Mouse (Mus musculus) midbrain, embryonic 15.5 days (tissue): ENCODE data around the gene Adarb1. TPM values are rescaled to one million over a fixed set of nuclear protein-coding genes. Genes with fewer than 3 reads are reported as not detected.
"Not testable (repeated sequence)": the region's sequence is repeated elsewhere in the genome, so short reads cannot be mapped to it uniquely, and the experiment has no call there.

Experiments used
- ATAC-seq: fragments of 200-750 bp; cut with Nextera tagmentation; replicated peaks from 2 replicates; pipeline ENCODE4 v1.8.0; 2017; ENCODE audit warnings: moderate TSS enrichment
- H3K27ac ChIP-seq: fragments of 300-500 bp; sonication (generic); 2 replicates; pipeline ENCODE4 v1.5.1; 2015; ENCODE audit warnings: mild to moderate bottlenecking, inconsistent platforms
- H3K27me3 ChIP-seq: fragments of 300-500 bp; sonication (generic); replicated peaks from 2 replicates; pipeline ENCODE4 v1.6.1; 2015; ENCODE audit warnings: inconsistent platforms
- H3K36me3 ChIP-seq: fragments of 300-500 bp; sonication (generic); replicated peaks from 2 replicates; pipeline ENCODE4 v1.6.1; 2015; ENCODE audit warnings: inconsistent platforms
- H3K4me1 ChIP-seq: fragments of 300-500 bp; sonication (generic); 2 replicates; pipeline ENCODE4 v1.6.1; 2015; ENCODE audit warnings: inconsistent platforms
- H3K4me2 ChIP-seq: fragments of 300-500 bp; sonication (generic); 2 replicates; pipeline ENCODE4 v1.6.1; 2015; ENCODE audit warnings: inconsistent platforms, mild to moderate bottlenecking, moderate library complexity
- H3K4me3 ChIP-seq: fragments of 300-500 bp; sonication (generic); 2 replicates; pipeline ENCODE4 v1.5.1; 2015; ENCODE audit warnings: mild to moderate bottlenecking, inconsistent platforms
- H3K9ac ChIP-seq: fragments of 300-500 bp; sonication (generic); 2 replicates; pipeline ENCODE4 v1.6.1; 2015; ENCODE audit warnings: mild to moderate bottlenecking, inconsistent platforms
- H3K9me3 ChIP-seq: fragments of 300-500 bp; sonication (generic); 2 replicates; pipeline ENCODE4 v1.6.1; 2016; ENCODE audit warnings: inconsistent platforms
- WGBS: fragments of 180-500 bp; shearing (Covaris S2); methylation state at CpG from one replicate; pipeline ENCODE4 v1.1.7; 2015; ENCODE audit warnings: mixed read lengths; 5-methylcytosine and 5-hydroxymethylcytosine counted together
- polyA plus RNA-seq: library from polyadenylated mRNA; unstranded; fragments of >200 nt; fragmentation: Nextera tagmentation; extraction: Ambion mirVana; gene quantifications from 2 replicates; pipeline ENCODE4 v1.2.1, GENCODE M21; 2015

Adarb1 gene
- polyA plus RNA-seq, 1 experiment from 2014 or later = 18.2 TPM

- WGBS = 87% methylated on average over 8 of the region's 8 CpGs
- no peak overlapping the region for H3K4me2 ChIP-seq
- peaks cover 11% of the 10 kb centered on the region for H3K4me1 ChIP-seq
- no peak overlapping the region for H3K4me3 ChIP-seq
- 0 out of 2 replicates have a peak, but pooled peaks cover 3% of the 10 kb centered on the region for H3K36me3 ChIP-seq
- H3K27me3 ChIP-seq = no peaks in the 10 kb centered on the region
- H3K9ac ChIP-seq = no peak overlapping the region
- no peak overlapping the region for H3K27ac ChIP-seq
- no peaks in the 10 kb centered on the region for H3K9me3 ChIP-seq
- no peak for ATAC-seq
These were observed 117.7 kb downstream of the Adarb1 start for GRCm38 (mm10) chr10:77300237-77300933.

GRCm38 (mm10) chr10:77299194-77299593 lies 118.9 kb downstream of the Adarb1 start:
- no peak overlapping the region for H3K9ac ChIP-seq
- 87% methylated on average over 2 of the region's 2 CpGs for WGBS
- no peaks in the 10 kb centered on the region for H3K4me1 ChIP-seq
- no peak overlapping the region for H3K4me2 ChIP-seq
- ATAC-seq = no peak
- no peak overlapping the region for H3K4me3 ChIP-seq
- no peaks in the 10 kb centered on the region for H3K9me3 ChIP-seq
- no peaks in the 10 kb centered on the region for H3K27me3 ChIP-seq
- H3K27ac ChIP-seq = no peak overlapping the region
- peaks cover 11% of the 10 kb centered on the region; the same call in 1 of the 2 replicates for H3K36me3 ChIP-seq

GRCm38 (mm10) chr10:77298621-77299020 lies 119.4 kb downstream of the Adarb1 start:
- ATAC-seq = no peak
- Histone ChIP-seq H3K36me3 (peaks cover 11% of the 10 kb centered on the region; the same call in 1 of the 2 replicates), H3K4me3 (no peak overlapping the region), H3K27me3 (no peaks in the 10 kb centered on the region), H3K4me2 (no peak overlapping the region), H3K9ac (no peak overlapping the region), H3K9me3 (no peaks in the 10 kb centered on the region), H3K27ac (no peak overlapping the region), H3K4me1 (no peaks in the 10 kb centered on the region)
- 89% methylated on average over 8 of the region's 8 CpGs for WGBS

GRCm38 (mm10) chr10:77294691-77295090 lies 123.4 kb downstream of the Adarb1 start:
- ATAC-seq = no peak
- no peak overlapping the region for H3K9ac ChIP-seq
- 91% methylated on average over 12 of the region's 12 CpGs for WGBS
- H3K27ac ChIP-seq = no peak overlapping the region
- no peaks in the 10 kb centered on the region for H3K27me3 ChIP-seq
- H3K9me3 ChIP-seq = no peaks in the 10 kb centered on the region
- H3K4me3 ChIP-seq = no peak overlapping the region
- H3K4me2 ChIP-seq = no peak overlapping the region
- H3K4me1 ChIP-seq = no peaks in the 10 kb centered on the region
- peaks cover 11% of the 10 kb centered on the region; the same call in 1 of the 2 replicates for H3K36me3 ChIP-seq

GRCm38 (mm10) chr10:77290624-77291366 lies 127.3 kb downstream of the Adarb1 start:
- no peak overlapping the region for H3K4me3 ChIP-seq
- H3K9me3 ChIP-seq = no peaks in the 10 kb centered on the region
- no peak for ATAC-seq
- peaks cover 11% of the 10 kb centered on the region; the same call in 1 of the 2 replicates for H3K36me3 ChIP-seq
- H3K9ac ChIP-seq = no peak overlapping the region
- no peak overlapping the region for H3K4me2 ChIP-seq
- no peak overlapping the region for H3K27ac ChIP-seq
- no peaks in the 10 kb centered on the region for H3K27me3 ChIP-seq
- WGBS = 77% methylated on average over 17 of the region's 17 CpGs
- H3K4me1 ChIP-seq = no peaks in the 10 kb centered on the region

- H3K27ac ChIP-seq = peak overlapping the region; percentile 50; the same call in 1 of the 2 replicates
- H3K4me2 ChIP-seq = no peak overlapping the region
- no peak for ATAC-seq
- no peak overlapping the region for H3K4me3 ChIP-seq
- H3K4me1 ChIP-seq = no peaks in the 10 kb centered on the region
- H3K27me3 ChIP-seq = no peaks in the 10 kb centered on the region
- H3K9me3 ChIP-seq = no peaks in the 10 kb centered on the region
- peaks cover 3% of the 10 kb centered on the region; the same call in 1 of the 2 replicates for H3K36me3 ChIP-seq
- 91% methylated on average over 8 of the region's 8 CpGs for WGBS
- H3K9ac ChIP-seq = no peak overlapping the region
These were observed 128.5 kb downstream of the Adarb1 start for GRCm38 (mm10) chr10:77289559-77289958.

GRCm38 (mm10) chr10:77288639-77289195 lies 129.4 kb downstream of the Adarb1 start:
- H3K27ac ChIP-seq = peak overlapping the region; percentile 50
- H3K9ac ChIP-seq = no peak overlapping the region
- no peaks in the 10 kb centered on the region for H3K27me3 ChIP-seq
- 64% methylated on average over 5 of the region's 5 CpGs for WGBS
- H3K4me2 ChIP-seq = no peak overlapping the region
- no peaks in the 10 kb centered on the region for H3K4me1 ChIP-seq
- H3K9me3 ChIP-seq = no peaks in the 10 kb centered on the region
- ATAC-seq = no peak
- no peak overlapping the region for H3K4me3 ChIP-seq
- H3K36me3 ChIP-seq = no peaks in the 10 kb centered on the region

GRCm38 (mm10) chr10:77287626-77288025 lies 130.4 kb downstream of the Adarb1 start:
- no peak overlapping the region for H3K27ac ChIP-seq
- H3K4me3 ChIP-seq = no peak overlapping the region
- no peaks in the 10 kb centered on the region for H3K27me3 ChIP-seq
- H3K4me2 ChIP-seq = no peak overlapping the region
- no peaks in the 10 kb centered on the region for H3K36me3 ChIP-seq
- H3K9ac ChIP-seq = no peak overlapping the region
- no peaks in the 10 kb centered on the region for H3K9me3 ChIP-seq
- H3K4me1 ChIP-seq = no peaks in the 10 kb centered on the region
- no peak for ATAC-seq
- WGBS = 85% methylated on average over 8 of the region's 8 CpGs

- Histone ChIP-seq H3K9me3 (no peaks in the 10 kb centered on the region), H3K4me3 (no peak overlapping the region), H3K36me3 (no peaks in the 10 kb centered on the region), H3K4me1 (no peaks in the 10 kb centered on the region), H3K27me3 (no peaks in the 10 kb centered on the region), H3K9ac (no peak overlapping the region), H3K4me2 (no peak overlapping the region), H3K27ac (no peak overlapping the region)
- WGBS = 79% methylated on average over 6 of the region's 6 CpGs
- ATAC-seq = no peak
These were observed 133.2 kb downstream of the Adarb1 start for GRCm38 (mm10) chr10:77284832-77285231.

- ATAC-seq = 0 out of 2 replicates have a peak, but pooled peaks have one; percentile 33
- H3K36me3 ChIP-seq = no peaks in the 10 kb centered on the region
These were observed 135.2 kb downstream of the Adarb1 start for GRCm38 (mm10) chr10:77282822-77283221.

GRCm38 (mm10) chr10:77282085-77282484 lies 136.0 kb downstream of the Adarb1 start:
- ATAC-seq, H3K4me2 ChIP-seq, H3K4me1 ChIP-seq, H3K9me3 ChIP-seq, H3K27ac ChIP-seq, H3K4me3 ChIP-seq, H3K36me3 ChIP-seq, H3K9ac ChIP-seq, H3K27me3 ChIP-seq: not testable (repeated sequence)
- WGBS = 73% methylated on average over 1 of the region's 1 CpGs

More at GRCm38 (mm10) chr10:77282822-77283221, 135.2 kb downstream of the Adarb1 start:
- Histone ChIP-seq H3K27ac (no peak overlapping the region), H3K27me3 (no peaks in the 10 kb centered on the region), H3K4me2 (no peak overlapping the region), H3K4me3 (no peak overlapping the region), H3K9me3 (no peaks in the 10 kb centered on the region), H3K9ac (no peak overlapping the region), H3K4me1 (no peaks in the 10 kb centered on the region)
- 25% methylated on average over 6 of the region's 6 CpGs for WGBS

- no peak for ATAC-seq
- no peak overlapping the region for H3K9ac ChIP-seq
- H3K4me1 ChIP-seq = no peaks in the 10 kb centered on the region
- no peak overlapping the region for H3K27ac ChIP-seq
- H3K4me3 ChIP-seq = no peak overlapping the region
- H3K36me3 ChIP-seq = peaks cover 9% of the 10 kb centered on the region
- H3K9me3 ChIP-seq = no peaks in the 10 kb centered on the region
- no peaks in the 10 kb centered on the region for H3K27me3 ChIP-seq
- no peak overlapping the region for H3K4me2 ChIP-seq
These were observed 144.3 kb downstream of the Adarb1 start for GRCm38 (mm10) chr10:77273798-77274197.
